Mouse (Mus musculus) lung, postnatal 25 days (tissue): ENCODE measurements at regions not wholly inside any gene's neighbourhood (a gene's known extent, or its start where the extent isn't known, plus 50 kb on each side); places are given as distances from the start of the nearest gene placed in this dataset.
A peak's percentile ranks its signal among the peaks of the same experiment; 100 is the strongest.

Experiments
- DNase-seq: peaks from one replicate; pipeline ENCODE4 v3.0.0; 2022; ENCODE audit warnings: low spot score

- DNase-seq = no peak
Observed at GRCm38 (mm10) chr3:39062415-39062814, 175.7 kb downstream of the Fat4 start.

GRCm38 (mm10) chr3:39065457-39065856 is 178.7 kb downstream of the Fat4 start:
- DNase-seq = no peak

- DNase-seq = no peak
Observed at GRCm38 (mm10) chr3:39069011-39069410, 182.3 kb downstream of the Fat4 start.

- no peak for DNase-seq
Observed at GRCm38 (mm10) chr3:39082678-39083270, 196.0 kb downstream of the Fat4 start.

GRCm38 (mm10) chr3:39088948-39089347 is 202.2 kb downstream of the Fat4 start:
- DNase-seq = no peak

GRCm38 (mm10) chr3:39102324-39102723 is 215.6 kb downstream of the Fat4 start:
- no peak for DNase-seq

- DNase-seq = peak; percentile 2
Observed at GRCm38 (mm10) chr3:39109756-39110392, 223.1 kb downstream of the Fat4 start.

GRCm38 (mm10) chr3:39114056-39114455 is 227.3 kb downstream of the Fat4 start:
- no peak for DNase-seq

- DNase-seq = no peak
Observed at GRCm38 (mm10) chr3:39114826-39115225, 228.1 kb downstream of the Fat4 start.

GRCm38 (mm10) chr3:39115441-39115840 is 228.7 kb downstream of the Fat4 start:
- DNase-seq = no peak

- DNase-seq = no peak
Observed at GRCm38 (mm10) chr3:39122250-39122649, 235.5 kb downstream of the Fat4 start.

- DNase-seq = no peak
Observed at GRCm38 (mm10) chr3:39130532-39130931, 243.8 kb downstream of the Fat4 start.

- DNase-seq = no peak
Observed at GRCm38 (mm10) chr3:39165006-39165667, 278.4 kb downstream of the Fat4 start.

- DNase-seq = no peak
Observed at GRCm38 (mm10) chr3:39182646-39183045, 295.9 kb downstream of the Fat4 start.

- no peak for DNase-seq
Observed at GRCm38 (mm10) chr3:39195102-39195501, 308.4 kb downstream of the Fat4 start.

GRCm38 (mm10) chr3:39202662-39203061 is 315.9 kb downstream of the Fat4 start:
- no peak for DNase-seq

- no peak for DNase-seq
Observed at GRCm38 (mm10) chr3:39208651-39209050, 321.9 kb downstream of the Fat4 start.

- DNase-seq = no peak
Observed at GRCm38 (mm10) chr3:39209382-39210165, 322.8 kb downstream of the Fat4 start.

GRCm38 (mm10) chr3:39211670-39212069 is 324.9 kb downstream of the Fat4 start:
- DNase-seq = no peak

GRCm38 (mm10) chr3:39220011-39220706 is 333.4 kb downstream of the Fat4 start:
- DNase-seq = peak; percentile 66

- peak; percentile 36 for DNase-seq
Observed at GRCm38 (mm10) chr3:39220707-39221034, 333.9 kb downstream of the Fat4 start.

- DNase-seq = no peak
Observed at GRCm38 (mm10) chr3:39222059-39222458, 335.3 kb downstream of the Fat4 start.
